Mouse (Mus musculus): ENCODE measurements at regions not wholly inside any gene's neighbourhood (a gene's known extent, or its start where the extent isn't known, plus 50 kb on each side); places are given as distances from the start of the nearest gene placed in this dataset.
A peak's percentile ranks its signal among the peaks of the same experiment; 100 is the strongest.

DNA sequence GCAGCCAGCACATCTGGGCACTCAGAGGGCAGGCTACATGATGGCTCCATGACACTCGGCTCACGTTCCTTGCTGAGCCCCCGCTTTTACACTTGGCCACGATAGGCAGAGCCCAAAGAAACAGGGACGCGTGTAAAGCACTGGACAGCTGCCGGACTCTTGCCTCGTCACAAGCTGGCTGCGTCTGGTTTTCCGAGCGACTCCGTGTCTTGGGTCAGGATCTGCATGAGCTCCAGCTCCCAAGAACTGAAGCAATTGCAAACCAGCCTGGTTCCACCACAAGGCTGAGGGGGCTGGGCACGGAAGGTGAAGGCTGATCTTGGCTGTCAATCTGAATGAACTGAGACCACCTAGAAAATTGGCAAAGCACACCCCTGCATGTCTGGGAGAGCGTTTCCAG, 65.1 kb upstream of the Zfp423 start:
- H3K27me3 ChIP-seq (ENCODE audit: control insufficient read depth, insufficient read depth, low read length) = no peaks in the 10 kb centered on the region
- H3K9ac ChIP-seq (ENCODE audit: low read length) = no peak overlapping the region
- ATAC-seq (ENCODE audit: low FRiP score) = no peak
- DNase-seq (ENCODE audit: low spot score, missing footprints) = peak; percentile 65
- no peak overlapping the region for H3K4me2 ChIP-seq
- no peaks in the 10 kb centered on the region for H3K36me3 ChIP-seq (ENCODE audit: control insufficient read depth, insufficient read depth, low read length)
- no peak overlapping the region for H3K27ac ChIP-seq (ENCODE audit: low read depth, low read length)
- H3K9me3 ChIP-seq (ENCODE audit: control insufficient read depth, low read length) = no peaks in the 10 kb centered on the region
- H3K4me1 ChIP-seq (ENCODE audit: control insufficient read depth, insufficient read depth, low read length) = peaks cover 5% of the 10 kb centered on the region
- 91% methylated on average over 14 of the region's 14 CpGs for WGBS
- H3K4me3 ChIP-seq (ENCODE audit: low read depth, low read length) = no peak overlapping the region

DNA sequence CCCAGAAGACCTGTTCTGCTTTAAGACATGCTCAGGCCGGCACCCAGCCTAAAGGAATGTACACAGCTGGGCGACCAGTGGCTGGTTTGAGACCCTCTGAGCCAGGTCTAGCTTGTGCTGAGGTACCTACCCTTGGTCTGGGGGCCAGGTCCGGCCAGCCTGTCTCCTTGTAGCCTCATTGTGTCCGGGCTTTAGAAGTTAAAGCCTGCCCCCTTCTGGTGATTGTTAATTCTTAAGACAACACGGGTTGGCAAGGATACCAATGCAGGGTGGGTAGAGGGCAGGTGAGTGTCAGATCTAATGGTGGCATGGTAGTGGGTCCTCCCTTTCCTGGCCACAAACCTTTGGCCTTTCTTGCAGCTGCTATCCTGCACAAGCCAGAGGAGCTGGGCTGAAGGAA, 64.0 kb upstream of the Zfp423 start:
- ATAC-seq (ENCODE audit: low FRiP score) (peak; percentile 82), DNase-seq (ENCODE audit: low spot score, missing footprints) (peak; percentile 91)
- Histone ChIP-seq H3K36me3 (ENCODE audit: control insufficient read depth, insufficient read depth, low read length) (no peaks in the 10 kb centered on the region), H3K27ac (ENCODE audit: low read depth, low read length) (no peak overlapping the region), H3K27me3 (ENCODE audit: control insufficient read depth, insufficient read depth, low read length) (no peaks in the 10 kb centered on the region), H3K9me3 (ENCODE audit: control insufficient read depth, low read length) (peaks cover 1% of the 10 kb centered on the region; the same call in 1 of the 2 replicates), H3K4me2 (no peak overlapping the region), H3K4me1 (ENCODE audit: control insufficient read depth, insufficient read depth, low read length) (peaks cover 5% of the 10 kb centered on the region), H3K4me3 (ENCODE audit: low read depth, low read length) (no peak overlapping the region), H3K9ac (ENCODE audit: low read length) (no peak overlapping the region)
- WGBS = 10% methylated on average over 5 of the region's 5 CpGs

DNA sequence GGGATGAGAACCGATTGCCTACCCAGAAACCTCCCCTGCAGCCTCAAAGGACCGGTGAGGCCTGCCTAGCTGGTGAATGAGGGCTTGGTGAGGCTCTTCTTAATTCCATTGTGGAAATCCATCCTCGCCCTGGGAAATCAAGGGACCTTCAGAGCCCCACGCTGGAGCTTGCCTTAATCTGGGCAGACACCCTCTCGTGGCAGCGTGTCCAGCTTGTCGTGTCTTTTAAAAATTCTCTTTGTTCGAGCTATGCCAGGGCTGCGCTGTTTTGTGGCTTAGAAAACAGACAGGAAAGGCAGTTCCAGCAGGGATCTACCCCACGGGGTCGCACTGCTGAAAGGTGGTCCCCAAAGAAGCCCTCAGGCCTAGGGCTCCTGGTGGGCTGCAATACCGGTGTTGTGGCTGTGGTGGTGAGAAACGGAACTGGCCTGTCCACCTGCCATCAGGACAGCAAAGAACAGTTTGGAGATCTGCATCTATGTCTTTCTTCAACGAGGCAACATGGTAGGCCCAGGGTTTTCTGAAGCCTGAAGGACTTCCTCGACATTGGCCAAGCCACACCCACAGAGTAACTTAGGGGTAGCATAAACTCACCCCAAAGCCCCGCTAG, 63.5 kb upstream of the Zfp423 start:
- no peaks in the 10 kb centered on the region for H3K27me3 ChIP-seq (ENCODE audit: control insufficient read depth, insufficient read depth, low read length)
- H3K9me3 ChIP-seq (ENCODE audit: control insufficient read depth, low read length) = peaks cover 4% of the 10 kb centered on the region; the same call in 1 of the 2 replicates
- H3K4me1 ChIP-seq (ENCODE audit: control insufficient read depth, insufficient read depth, low read length) = peaks cover 5% of the 10 kb centered on the region
- 54% methylated on average over 16 of the region's 16 CpGs for WGBS
- H3K27ac ChIP-seq (ENCODE audit: low read depth, low read length) = no peak overlapping the region
- DNase-seq (ENCODE audit: low spot score, missing footprints) = peak; percentile 89
- H3K4me2 ChIP-seq = no peak overlapping the region
- no peaks in the 10 kb centered on the region for H3K36me3 ChIP-seq (ENCODE audit: control insufficient read depth, insufficient read depth, low read length)
- no peak overlapping the region for H3K4me3 ChIP-seq (ENCODE audit: low read depth, low read length)
- H3K9ac ChIP-seq (ENCODE audit: low read length) = peak overlapping the region; percentile 41
- ATAC-seq (ENCODE audit: low FRiP score) = peak; percentile 59

- WGBS = 76% methylated on average over 17 of the region's 17 CpGs
- Histone ChIP-seq H3K4me2 (no peak overlapping the region), H3K27me3 (ENCODE audit: control insufficient read depth, insufficient read depth, low read length) (no peaks in the 10 kb centered on the region), H3K9me3 (ENCODE audit: control insufficient read depth, low read length) (peaks cover 4% of the 10 kb centered on the region; the same call in 1 of the 2 replicates), H3K36me3 (ENCODE audit: control insufficient read depth, insufficient read depth, low read length) (no peaks in the 10 kb centered on the region), H3K27ac (ENCODE audit: low read depth, low read length) (no peak overlapping the region), H3K4me3 (ENCODE audit: low read depth, low read length) (no peak overlapping the region), H3K9ac (ENCODE audit: low read length) (no peak overlapping the region), H3K4me1 (ENCODE audit: control insufficient read depth, insufficient read depth, low read length) (peaks cover 5% of the 10 kb centered on the region)
- peak; percentile 79 for DNase-seq (ENCODE audit: low spot score, missing footprints)
- ATAC-seq (ENCODE audit: low FRiP score) = no peak
Measured at GRCm38 (mm10) chr8:88019243-88020115, 60.1 kb upstream of the Zfp423 start.

- Histone ChIP-seq H3K27ac (ENCODE audit: low read depth, low read length) (no peak overlapping the region), H3K9me3 (ENCODE audit: control insufficient read depth, low read length) (peaks cover 4% of the 10 kb centered on the region; the same call in 1 of the 2 replicates), H3K27me3 (ENCODE audit: control insufficient read depth, insufficient read depth, low read length) (no peaks in the 10 kb centered on the region), H3K4me2 (no peak overlapping the region), H3K9ac (ENCODE audit: low read length) (no peak overlapping the region), H3K36me3 (ENCODE audit: control insufficient read depth, insufficient read depth, low read length) (no peaks in the 10 kb centered on the region), H3K4me1 (ENCODE audit: control insufficient read depth, insufficient read depth, low read length) (peaks cover 5% of the 10 kb centered on the region), H3K4me3 (ENCODE audit: low read depth, low read length) (no peak overlapping the region)
- no peak for ATAC-seq (ENCODE audit: low FRiP score)
- 91% methylated on average over 4 of the region's 4 CpGs for WGBS
- no peak for DNase-seq (ENCODE audit: low spot score, missing footprints)
Measured at GRCm38 (mm10) chr8:88018494-88018893, 59.1 kb upstream of the Zfp423 start.

- no peaks in the 10 kb centered on the region for H3K27me3 ChIP-seq (ENCODE audit: control insufficient read depth, insufficient read depth, low read length)
- no peaks in the 10 kb centered on the region; the same call in none of the 2 replicates for H3K4me1 ChIP-seq (ENCODE audit: control insufficient read depth, insufficient read depth, low read length)
- H3K4me2 ChIP-seq = no peak overlapping the region
- no peak overlapping the region for H3K9ac ChIP-seq (ENCODE audit: low read length)
- no peaks in the 10 kb centered on the region for H3K9me3 ChIP-seq (ENCODE audit: control insufficient read depth, low read length)
- no peaks in the 10 kb centered on the region for H3K36me3 ChIP-seq (ENCODE audit: control insufficient read depth, insufficient read depth, low read length)
- ATAC-seq (ENCODE audit: low FRiP score) (peak; percentile 62; the same call in 1 of the 2 replicates), DNase-seq (ENCODE audit: low spot score, missing footprints) (peak; percentile 77)
- H3K27ac ChIP-seq (ENCODE audit: low read depth, low read length) = no peak overlapping the region
- no peak overlapping the region for H3K4me3 ChIP-seq (ENCODE audit: low read depth, low read length)
- 59% methylated on average over 15 of the region's 15 CpGs for WGBS
Measured at GRCm38 (mm10) chr8:88012177-88012825, 52.9 kb upstream of the Zfp423 start.

DNA sequence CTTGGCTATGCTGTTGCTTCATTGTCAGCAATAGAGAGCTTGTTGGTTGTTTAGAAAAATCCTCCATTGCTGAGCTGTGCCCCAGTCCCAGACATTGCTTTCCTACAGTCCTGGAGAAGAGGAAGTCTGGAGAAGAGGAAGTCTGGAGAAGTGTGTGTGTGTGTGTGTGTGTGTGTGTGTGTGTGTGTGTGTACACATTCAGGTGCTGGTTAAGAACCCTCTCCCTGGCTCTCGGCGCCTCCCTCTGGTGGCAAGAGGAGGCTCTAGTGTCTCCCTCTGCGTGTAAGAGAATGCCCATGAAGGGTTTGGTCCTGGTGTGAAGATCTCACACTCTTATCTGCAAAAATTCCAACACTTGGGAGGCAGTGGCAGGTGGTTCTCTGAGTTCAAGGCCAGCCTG, 51.2 kb upstream of the Zfp423 start:
- 30% methylated on average over 3 of the region's 3 CpGs for WGBS
- H3K4me3 ChIP-seq (ENCODE audit: low read depth, low read length) = no peak overlapping the region
- peak; percentile 86 for DNase-seq (ENCODE audit: low spot score, missing footprints)
- no peaks in the 10 kb centered on the region for H3K27me3 ChIP-seq (ENCODE audit: control insufficient read depth, insufficient read depth, low read length)
- no peaks in the 10 kb centered on the region for H3K9me3 ChIP-seq (ENCODE audit: control insufficient read depth, low read length)
- H3K4me1 ChIP-seq (ENCODE audit: control insufficient read depth, insufficient read depth, low read length) = no peaks in the 10 kb centered on the region; the same call in 1 of the 2 replicates
- ATAC-seq (ENCODE audit: low FRiP score) = no peak
- no peak overlapping the region for H3K9ac ChIP-seq (ENCODE audit: low read length)
- H3K36me3 ChIP-seq (ENCODE audit: control insufficient read depth, insufficient read depth, low read length) = no peaks in the 10 kb centered on the region
- no peak overlapping the region for H3K4me2 ChIP-seq
- H3K27ac ChIP-seq (ENCODE audit: low read depth, low read length) = no peak overlapping the region

DNA sequence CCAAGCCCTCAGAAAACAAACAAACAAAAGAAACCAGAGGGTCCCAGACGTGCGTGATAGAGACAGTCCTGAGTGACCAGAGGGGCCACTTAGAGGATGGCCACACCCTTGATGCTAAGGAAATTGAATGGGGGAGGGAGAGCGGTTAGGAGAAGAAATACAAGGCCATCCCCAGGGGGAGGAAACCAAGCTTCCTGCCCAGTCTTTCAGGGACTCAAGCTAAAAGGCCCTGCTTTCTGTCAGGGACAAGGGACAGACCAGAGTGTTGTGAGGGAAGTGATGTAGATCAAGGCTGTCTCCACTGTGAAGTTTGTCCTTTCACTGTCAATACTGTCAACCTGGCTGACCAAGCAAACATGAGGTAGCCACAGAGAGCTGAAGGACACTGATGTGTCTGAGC, 50.5 kb upstream of the Zfp423 start:
- Histone ChIP-seq H3K27me3 (ENCODE audit: control insufficient read depth, insufficient read depth, low read length) (no peaks in the 10 kb centered on the region), H3K9me3 (ENCODE audit: control insufficient read depth, low read length) (no peaks in the 10 kb centered on the region), H3K27ac (ENCODE audit: low read depth, low read length) (no peak overlapping the region), H3K9ac (ENCODE audit: low read length) (no peak overlapping the region), H3K4me3 (ENCODE audit: low read depth, low read length) (no peak overlapping the region), H3K36me3 (ENCODE audit: control insufficient read depth, insufficient read depth, low read length) (no peaks in the 10 kb centered on the region), H3K4me1 (ENCODE audit: control insufficient read depth, insufficient read depth, low read length) (no peaks in the 10 kb centered on the region; the same call in 1 of the 2 replicates), H3K4me2 (no peak overlapping the region)
- DNase-seq (ENCODE audit: low spot score, missing footprints) (no peak), ATAC-seq (ENCODE audit: low FRiP score) (no peak)
- 65% methylated on average over 3 of the region's 3 CpGs for WGBS
